Mouse (Mus musculus) midbrain, embryonic 15.5 days (tissue): Measurements from ENCODE around the gene Cdc42ep2. TPM values are rescaled to one million over a fixed set of nuclear protein-coding genes. Genes with fewer than 3 reads are reported as not detected.

Experiments
- ATAC-seq: fragments of 200-750 bp; cut with Nextera tagmentation; replicated peaks from 2 replicates; pipeline ENCODE4 v1.8.0; 2017; ENCODE audit warnings: moderate TSS enrichment
- H3K27ac ChIP-seq: fragments of 300-500 bp; sonication (generic); 2 replicates; pipeline ENCODE4 v1.5.1; 2015; ENCODE audit warnings: mild to moderate bottlenecking, inconsistent platforms
- H3K27me3 ChIP-seq: fragments of 300-500 bp; sonication (generic); replicated peaks from 2 replicates; pipeline ENCODE4 v1.6.1; 2015; ENCODE audit warnings: inconsistent platforms
- H3K36me3 ChIP-seq: fragments of 300-500 bp; sonication (generic); replicated peaks from 2 replicates; pipeline ENCODE4 v1.6.1; 2015; ENCODE audit warnings: inconsistent platforms
- H3K4me1 ChIP-seq: fragments of 300-500 bp; sonication (generic); 2 replicates; pipeline ENCODE4 v1.6.1; 2015; ENCODE audit warnings: inconsistent platforms
- H3K4me2 ChIP-seq: fragments of 300-500 bp; sonication (generic); 2 replicates; pipeline ENCODE4 v1.6.1; 2015; ENCODE audit warnings: inconsistent platforms, mild to moderate bottlenecking, moderate library complexity
- H3K4me3 ChIP-seq: fragments of 300-500 bp; sonication (generic); 2 replicates; pipeline ENCODE4 v1.5.1; 2015; ENCODE audit warnings: mild to moderate bottlenecking, inconsistent platforms
- H3K9ac ChIP-seq: fragments of 300-500 bp; sonication (generic); 2 replicates; pipeline ENCODE4 v1.6.1; 2015; ENCODE audit warnings: mild to moderate bottlenecking, inconsistent platforms
- H3K9me3 ChIP-seq: fragments of 300-500 bp; sonication (generic); 2 replicates; pipeline ENCODE4 v1.6.1; 2016; ENCODE audit warnings: inconsistent platforms
- WGBS: fragments of 180-500 bp; shearing (Covaris S2); methylation state at CpG from one replicate; pipeline ENCODE4 v1.1.7; 2015; ENCODE audit warnings: mixed read lengths; 5-methylcytosine and 5-hydroxymethylcytosine counted together
- polyA plus RNA-seq: library from polyadenylated mRNA; unstranded; fragments of >200 nt; fragmentation: Nextera tagmentation; extraction: Ambion mirVana; gene quantifications from 2 replicates; pipeline ENCODE4 v1.2.1, GENCODE M21; 2015

Cdc42ep2 gene
- polyA plus RNA-seq, 1 experiment from 2014 or later, result 16.7 TPM

DNA sequence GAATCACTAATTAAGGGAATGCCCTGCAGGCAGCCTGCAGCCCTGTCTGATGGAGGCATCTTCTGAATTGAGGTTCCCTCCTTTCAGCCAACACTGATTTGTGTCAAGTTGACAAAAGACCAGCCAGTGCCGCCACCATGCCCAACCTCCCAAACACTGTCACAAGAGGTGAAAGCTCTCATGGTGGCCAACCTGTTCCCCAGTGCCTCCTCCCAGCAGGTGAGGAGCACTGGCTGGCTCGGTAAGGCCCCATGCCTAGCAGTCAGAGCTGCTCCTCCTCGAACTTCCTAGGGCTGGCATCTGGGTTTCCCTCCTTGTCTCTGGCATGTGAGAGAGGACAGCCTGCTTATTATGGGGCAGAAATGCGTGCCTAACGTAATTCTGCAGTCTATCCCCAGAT, 15.1 kb upstream of the Cdc42ep2 start:
- Histone ChIP-seq H3K9ac (no peak overlapping the region), H3K27ac (0 out of 2 replicates have a peak overlapping the region, but pooled peaks have one; percentile 42), H3K9me3 (no peaks in the 10 kb centered on the region), H3K4me2 (no peak overlapping the region), H3K4me1 (peaks cover 10% of the 10 kb centered on the region), H3K4me3 (no peak overlapping the region), H3K36me3 (no peaks in the 10 kb centered on the region), H3K27me3 (no peaks in the 10 kb centered on the region)
- 76% methylated on average over 5 of the region's 5 CpGs for WGBS
- ATAC-seq, result no peak

DNA sequence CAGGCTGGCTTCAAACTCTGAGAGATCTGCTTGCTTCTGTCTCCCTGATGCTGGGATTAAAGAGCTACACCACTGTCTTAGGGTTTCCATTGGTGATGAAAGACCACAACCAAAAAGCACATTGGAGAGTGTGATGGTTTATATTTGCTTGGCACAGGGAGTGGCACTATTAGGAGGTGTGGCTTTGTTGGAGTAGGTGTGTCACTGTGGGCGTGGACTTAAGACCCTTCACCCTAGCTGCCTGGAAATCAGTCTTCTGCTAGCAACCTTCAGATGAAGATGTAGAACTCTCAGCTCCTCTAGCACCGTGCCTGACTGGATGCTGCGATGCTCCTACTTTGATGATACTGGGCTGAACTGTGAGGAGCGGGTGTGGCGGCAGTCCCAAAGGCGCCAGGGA, 13.9 kb upstream of the Cdc42ep2 start:
- 92% methylated on average over 6 of the region's 6 CpGs for WGBS
- H3K4me1 ChIP-seq, result peaks cover 10% of the 10 kb centered on the region
- H3K36me3 ChIP-seq, result no peaks in the 10 kb centered on the region
- H3K4me3 ChIP-seq, result no peak overlapping the region
- no peak overlapping the region for H3K27ac ChIP-seq
- H3K27me3 ChIP-seq, result no peaks in the 10 kb centered on the region
- H3K9me3 ChIP-seq, result no peaks in the 10 kb centered on the region
- H3K4me2 ChIP-seq, result no peak overlapping the region
- ATAC-seq, result no peak
- H3K9ac ChIP-seq, result no peak overlapping the region

- ATAC-seq, result no peak
- Histone ChIP-seq H3K4me1 (peaks cover 10% of the 10 kb centered on the region), H3K36me3 (no peaks in the 10 kb centered on the region), H3K4me2 (peak overlapping the region; percentile 34), H3K9me3 (no peaks in the 10 kb centered on the region), H3K27me3 (no peaks in the 10 kb centered on the region), H3K27ac (0 out of 2 replicates have a peak overlapping the region, but pooled peaks have one; percentile 18), H3K4me3 (no peak overlapping the region), H3K9ac (no peak overlapping the region)
- WGBS, result 8% methylated on average over 14 of the region's 14 CpGs
These were observed 13.3 kb upstream of the Cdc42ep2 start for GRCm38 (mm10) chr19:5937836-5938406.

DNA sequence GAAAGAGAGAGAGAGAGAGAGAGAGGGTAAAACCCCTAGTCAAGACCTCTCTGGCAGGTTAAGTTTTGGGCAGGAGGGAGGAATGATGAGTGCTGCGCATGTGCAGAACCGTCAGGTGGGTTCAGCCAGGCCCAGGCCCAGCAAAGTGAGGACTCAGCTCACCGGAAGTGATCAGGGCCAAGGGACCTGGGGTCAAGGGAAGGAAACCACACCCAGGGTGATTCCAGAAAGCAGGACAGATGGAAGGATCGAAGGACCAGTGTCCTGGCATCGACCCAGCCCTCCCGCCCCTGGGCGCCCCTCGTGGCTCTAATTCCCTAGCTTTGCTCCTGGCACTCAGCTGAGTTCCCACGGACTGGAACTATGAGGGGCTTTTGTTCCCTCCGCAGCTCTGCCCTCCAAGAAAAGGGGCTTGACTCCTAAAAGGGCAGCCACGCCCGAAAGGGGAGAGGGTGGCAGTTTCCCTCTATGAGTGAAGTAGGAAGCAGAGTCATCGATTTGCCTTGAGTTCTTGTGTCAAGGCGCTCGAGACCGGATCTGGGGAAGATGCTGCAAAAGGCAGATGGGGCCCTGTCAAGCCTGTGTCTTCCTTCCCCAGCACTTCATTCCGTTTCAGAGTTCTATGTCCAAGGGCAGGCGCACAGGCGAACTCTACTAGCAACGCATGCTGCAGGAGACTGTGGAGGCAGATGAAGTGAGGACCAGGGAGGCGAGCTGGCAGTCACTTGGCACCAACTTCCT, 12.6 kb upstream of the Cdc42ep2 start:
- H3K4me2 ChIP-seq, result peak overlapping the region; percentile 34
- no peak overlapping the region for H3K4me3 ChIP-seq
- no peak overlapping the region for H3K9ac ChIP-seq
- ATAC-seq, result no peak
- peak overlapping the region; percentile 58; the same call in 1 of the 2 replicates for H3K27ac ChIP-seq
- H3K4me1 ChIP-seq, result peaks cover 10% of the 10 kb centered on the region
- no peaks in the 10 kb centered on the region for H3K9me3 ChIP-seq
- no peaks in the 10 kb centered on the region for H3K36me3 ChIP-seq
- no peaks in the 10 kb centered on the region for H3K27me3 ChIP-seq
- WGBS, result 53% methylated on average over 21 of the region's 21 CpGs

GRCm38 (mm10) chr19:5935691-5936090, 11.1 kb upstream of the Cdc42ep2 start:
- H3K4me1 ChIP-seq, result peaks cover 10% of the 10 kb centered on the region
- no peak overlapping the region for H3K9ac ChIP-seq
- ATAC-seq, result no peak
- H3K27me3 ChIP-seq, result no peaks in the 10 kb centered on the region
- no peak overlapping the region for H3K4me3 ChIP-seq
- no peaks in the 10 kb centered on the region for H3K36me3 ChIP-seq
- no peak overlapping the region for H3K4me2 ChIP-seq
- no peaks in the 10 kb centered on the region for H3K9me3 ChIP-seq
- no peak overlapping the region for H3K27ac ChIP-seq
- 80% methylated on average over 5 of the region's 5 CpGs for WGBS

- H3K9me3 ChIP-seq, result no peaks in the 10 kb centered on the region
- H3K4me1 ChIP-seq, result peaks cover 10% of the 10 kb centered on the region
- no peak overlapping the region for H3K27ac ChIP-seq
- WGBS, result 72% methylated on average over 3 of the region's 3 CpGs
- no peak overlapping the region for H3K4me3 ChIP-seq
- no peaks in the 10 kb centered on the region for H3K27me3 ChIP-seq
- H3K36me3 ChIP-seq, result no peaks in the 10 kb centered on the region
- no peak overlapping the region for H3K9ac ChIP-seq
- H3K4me2 ChIP-seq, result no peak overlapping the region
- no peak for ATAC-seq
These were observed 10.7 kb upstream of the Cdc42ep2 start for GRCm38 (mm10) chr19:5935266-5935665.

DNA sequence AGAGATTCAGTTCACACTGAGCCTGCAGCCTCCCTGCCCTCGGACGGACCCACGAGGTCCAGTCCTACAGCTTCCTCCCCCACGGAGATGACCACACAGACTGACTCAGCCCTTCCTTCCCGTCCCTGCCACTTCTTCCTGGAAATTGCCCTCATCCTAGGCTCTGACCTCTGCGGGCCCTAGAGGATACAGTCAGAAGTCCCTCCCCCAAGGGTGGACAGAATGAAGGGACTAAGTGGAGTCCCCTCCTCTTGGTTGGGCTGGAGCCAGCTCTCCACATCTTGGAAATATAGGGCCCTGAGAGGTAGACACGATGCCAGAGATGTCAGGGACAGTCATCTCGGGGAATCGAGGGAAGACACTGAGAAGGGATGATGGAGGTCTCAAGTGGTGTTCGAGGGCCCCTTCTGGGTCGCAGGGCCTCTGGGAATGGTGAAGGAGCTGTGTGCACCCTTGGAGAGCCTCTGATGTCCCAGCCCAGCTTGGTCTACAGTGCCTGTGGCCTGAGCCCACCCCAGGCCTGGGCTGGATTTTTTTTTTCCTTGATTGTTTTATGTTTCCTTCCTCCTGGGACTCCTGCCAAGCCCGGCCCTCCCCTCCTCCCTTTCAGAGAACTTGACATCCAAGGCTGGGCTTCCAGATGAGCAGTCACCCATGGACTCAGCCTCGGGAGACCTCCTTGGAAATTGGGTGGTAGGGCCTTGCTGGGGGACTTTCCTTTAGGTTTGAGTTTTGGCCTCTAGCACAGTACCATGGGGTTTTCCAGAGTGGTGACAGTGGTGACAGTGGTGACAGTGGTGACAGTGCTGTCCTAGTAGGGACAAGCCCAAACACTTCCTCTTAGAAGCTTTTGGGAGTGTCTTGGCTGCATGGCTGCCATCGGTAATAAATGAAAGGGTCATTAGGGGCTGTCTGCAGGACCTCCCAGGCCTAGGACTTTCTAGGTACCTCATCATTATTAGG, 5.3 kb upstream of the Cdc42ep2 start:
- WGBS, result 67% methylated on average over 14 of the region's 14 CpGs
- Histone ChIP-seq H3K4me2 (no peak overlapping the region), H3K4me1 (peaks cover 12% of the 10 kb centered on the region), H3K4me3 (no peak overlapping the region), H3K27ac (no peak overlapping the region), H3K9me3 (no peaks in the 10 kb centered on the region), H3K9ac (no peak overlapping the region), H3K36me3 (no peaks in the 10 kb centered on the region), H3K27me3 (no peaks in the 10 kb centered on the region; the same call in 1 of the 2 replicates)
- no peak for ATAC-seq

- Histone ChIP-seq H3K36me3 (no peaks in the 10 kb centered on the region), H3K27me3 (no peaks in the 10 kb centered on the region; the same call in 1 of the 2 replicates), H3K4me2 (no peak overlapping the region), H3K9ac (no peak overlapping the region), H3K4me1 (peaks cover 15% of the 10 kb centered on the region), H3K27ac (no peak overlapping the region), H3K9me3 (no peaks in the 10 kb centered on the region), H3K4me3 (no peak overlapping the region)
- 71% methylated on average over 3 of the region's 3 CpGs for WGBS
- no peak for ATAC-seq
These were observed 3.9 kb upstream of the Cdc42ep2 start for GRCm38 (mm10) chr19:5928546-5928945.

DNA sequence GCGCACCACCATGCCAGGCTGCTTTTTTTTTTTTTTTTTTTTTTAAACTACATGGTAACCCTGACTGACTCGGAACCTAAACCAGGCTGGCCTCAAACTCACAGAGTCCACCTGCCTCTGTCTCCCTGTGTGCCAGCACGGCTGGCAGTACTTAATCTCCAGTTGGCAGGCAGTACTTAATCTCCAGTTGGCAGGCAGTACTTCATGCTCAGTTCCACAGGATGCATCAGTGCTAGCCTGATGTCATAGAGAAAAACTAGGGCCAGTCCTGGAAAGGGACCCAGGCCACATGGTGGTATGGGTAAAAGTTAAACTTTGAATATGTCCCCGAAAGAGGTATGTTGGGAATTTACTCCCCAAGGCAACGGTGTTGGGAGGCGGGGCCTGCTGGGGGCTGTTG, 3.5 kb upstream of the Cdc42ep2 start:
- H3K9ac ChIP-seq, result no peak overlapping the region
- no peak overlapping the region for H3K27ac ChIP-seq
- H3K4me2 ChIP-seq, result no peak overlapping the region
- H3K27me3 ChIP-seq, result no peaks in the 10 kb centered on the region; the same call in 1 of the 2 replicates
- peaks cover 17% of the 10 kb centered on the region for H3K4me1 ChIP-seq
- H3K36me3 ChIP-seq, result no peaks in the 10 kb centered on the region
- WGBS, result 84% methylated on average over 6 of the region's 6 CpGs
- H3K4me3 ChIP-seq, result no peak overlapping the region
- no peak for ATAC-seq
- no peaks in the 10 kb centered on the region for H3K9me3 ChIP-seq

- no peak overlapping the region for H3K4me2 ChIP-seq
These were observed 2.9 kb upstream of the Cdc42ep2 start for GRCm38 (mm10) chr19:5927532-5927931.

GRCm38 (mm10) chr19:5927026-5927425, 2.4 kb upstream of the Cdc42ep2 start:
- no peak overlapping the region for H3K27ac ChIP-seq
- no peak overlapping the region for H3K4me2 ChIP-seq
- no peak for ATAC-seq
- no peaks in the 10 kb centered on the region; the same call in 1 of the 2 replicates for H3K27me3 ChIP-seq
- H3K9me3 ChIP-seq, result no peaks in the 10 kb centered on the region
- H3K4me3 ChIP-seq, result no peak overlapping the region
- H3K36me3 ChIP-seq, result no peaks in the 10 kb centered on the region
- WGBS, result 76% methylated on average over 11 of the region's 11 CpGs
- H3K4me1 ChIP-seq, result peaks cover 19% of the 10 kb centered on the region
- H3K9ac ChIP-seq, result no peak overlapping the region

More at GRCm38 (mm10) chr19:5927532-5927931, 2.9 kb upstream of the Cdc42ep2 start:
- Histone ChIP-seq H3K4me3 (no peak overlapping the region), H3K9me3 (no peaks in the 10 kb centered on the region), H3K9ac (no peak overlapping the region), H3K36me3 (no peaks in the 10 kb centered on the region), H3K27ac (no peak overlapping the region), H3K27me3 (no peaks in the 10 kb centered on the region; the same call in 1 of the 2 replicates), H3K4me1 (peaks cover 17% of the 10 kb centered on the region)
- 80% methylated on average over 8 of the region's 8 CpGs for WGBS
- ATAC-seq, result no peak

DNA sequence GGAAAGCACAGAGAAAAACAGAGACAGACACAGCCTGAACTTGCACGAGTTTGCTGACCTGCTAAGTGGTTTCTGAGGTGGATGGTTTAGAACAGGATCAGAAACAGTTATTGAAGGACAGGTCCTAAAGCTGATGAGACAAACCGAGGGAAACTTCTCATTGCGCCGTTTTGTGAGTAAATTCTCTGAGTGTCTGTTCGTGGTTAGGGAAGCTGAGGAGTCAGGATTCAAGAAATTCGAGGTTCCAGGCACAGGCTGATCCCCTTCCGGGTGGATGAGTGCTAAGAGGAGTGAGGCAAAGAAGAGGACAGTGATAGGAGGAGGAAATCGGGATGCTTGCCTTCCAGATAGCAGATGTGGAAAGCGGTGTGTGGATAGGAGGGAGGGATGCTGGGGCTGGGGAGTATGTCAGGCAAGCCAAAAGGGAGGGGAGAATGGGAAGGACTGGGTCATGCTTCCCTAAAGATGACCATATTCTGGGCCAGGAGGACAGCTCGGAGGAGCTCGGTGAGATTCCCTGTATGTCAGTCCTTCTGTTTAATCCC, 767 bp upstream of the Cdc42ep2 start:
- 30% methylated on average over 11 of the region's 11 CpGs for WGBS
- peak overlapping the region; percentile 65 for H3K4me2 ChIP-seq
- peaks cover 25% of the 10 kb centered on the region for H3K4me1 ChIP-seq
- peak overlapping the region; percentile 64 for H3K9ac ChIP-seq
- H3K4me3 ChIP-seq, result peak overlapping the region; percentile 52
- H3K27ac ChIP-seq, result peak overlapping the region; percentile 73
- H3K9me3 ChIP-seq, result no peaks in the 10 kb centered on the region
- H3K36me3 ChIP-seq, result no peaks in the 10 kb centered on the region
- no peak for ATAC-seq
- no peaks in the 10 kb centered on the region; the same call in 1 of the 2 replicates for H3K27me3 ChIP-seq
